Mouse (Mus musculus): Measurements from ENCODE around the gene Sars2. TPM values are rescaled to one million over a fixed set of nuclear protein-coding genes. Genes with fewer than 3 reads are reported as not detected.

Gene Sars2
- polyA plus RNA-seq, 1 experiment from 2014 or later, result 20.4 TPM

- WGBS, result 54% methylated on average over 10 of the region's 10 CpGs
- H3K36me3 ChIP-seq, result peaks cover 34% of the 10 kb centered on the region
- peaks cover 12% of the 10 kb centered on the region for H3K4me1 ChIP-seq
- ATAC-seq (ENCODE audit: extremely low read depth, insufficient number of reproducible peaks, low FRiP score, low TSS enrichment), result no peak
- no peak overlapping the region for H3K9ac ChIP-seq
- no peak overlapping the region for H3K27ac ChIP-seq (replicated peaks)
- peaks cover 5% of the 10 kb centered on the region; the same call in 1 of the 2 replicates for H3K27me3 ChIP-seq (replicated peaks)
- peaks cover 13% of the 10 kb centered on the region for H3K9me3 ChIP-seq
- no peak overlapping the region for H3K4me2 ChIP-seq
- no peak overlapping the region for H3K4me3 ChIP-seq
Measured at GRCm38 (mm10) chr7:28727649-28728340, 14.0 kb upstream of the Sars2 start.

GRCm38 (mm10) chr7:28732341-28733142 is 9.2 kb upstream of the Sars2 start:
- Histone ChIP-seq H3K36me3 (peaks cover 44% of the 10 kb centered on the region), H3K9me3 (peaks cover 13% of the 10 kb centered on the region), H3K4me3 (peak overlapping the region; percentile 56), H3K9ac (peak overlapping the region; percentile 67), H3K4me2 (peak overlapping the region; percentile 83), H3K27ac (replicated peaks) (no peak overlapping the region), H3K4me1 (peaks cover 14% of the 10 kb centered on the region), H3K27me3 (replicated peaks) (peaks cover 5% of the 10 kb centered on the region; the same call in 1 of the 2 replicates)
- peak; percentile 90 for ATAC-seq (ENCODE audit: extremely low read depth, insufficient number of reproducible peaks, low FRiP score, low TSS enrichment)
- 2% methylated on average over 58 of the region's 58 CpGs for WGBS

- peak overlapping the region; percentile 56 for H3K4me3 ChIP-seq
- WGBS, result 19% methylated on average over 11 of the region's 11 CpGs
- H3K27me3 ChIP-seq (replicated peaks), result peaks cover 5% of the 10 kb centered on the region; the same call in 1 of the 2 replicates
- H3K9me3 ChIP-seq, result peaks cover 13% of the 10 kb centered on the region
- H3K36me3 ChIP-seq, result peaks cover 51% of the 10 kb centered on the region
- peak overlapping the region; percentile 67 for H3K9ac ChIP-seq
- H3K4me2 ChIP-seq, result peak overlapping the region; percentile 83
- H3K4me1 ChIP-seq, result peaks cover 14% of the 10 kb centered on the region
- no peak for ATAC-seq (ENCODE audit: extremely low read depth, insufficient number of reproducible peaks, low FRiP score, low TSS enrichment)
- H3K27ac ChIP-seq (replicated peaks), result no peak overlapping the region
Measured at GRCm38 (mm10) chr7:28733211-28733610, 8.6 kb upstream of the Sars2 start.

- Histone ChIP-seq H3K4me1 (peaks cover 17% of the 10 kb centered on the region), H3K9ac (no peak overlapping the region), H3K9me3 (peaks cover 12% of the 10 kb centered on the region), H3K36me3 (peaks cover 67% of the 10 kb centered on the region), H3K4me3 (no peak overlapping the region), H3K4me2 (no peak overlapping the region), H3K27ac (replicated peaks) (no peak overlapping the region), H3K27me3 (replicated peaks) (peaks cover 5% of the 10 kb centered on the region; the same call in 1 of the 2 replicates)
- ATAC-seq (ENCODE audit: extremely low read depth, insufficient number of reproducible peaks, low FRiP score, low TSS enrichment), result no peak
- 79% methylated on average over 6 of the region's 6 CpGs for WGBS
Measured at GRCm38 (mm10) chr7:28735701-28736100, 6.1 kb upstream of the Sars2 start.

GRCm38 (mm10) chr7:28739829-28740228 is 2.0 kb upstream of the Sars2 start:
- 89% methylated on average over 21 of the region's 21 CpGs for WGBS
- Histone ChIP-seq H3K9ac (no peak overlapping the region; the same call in 1 of the 2 replicates), H3K4me1 (peaks cover 16% of the 10 kb centered on the region), H3K9me3 (no peaks in the 10 kb centered on the region), H3K27me3 (replicated peaks) (no peaks in the 10 kb centered on the region), H3K4me3 (no peak overlapping the region), H3K4me2 (no peak overlapping the region), H3K36me3 (peaks cover 62% of the 10 kb centered on the region), H3K27ac (replicated peaks) (no peak overlapping the region)
- no peak for ATAC-seq (ENCODE audit: extremely low read depth, insufficient number of reproducible peaks, low FRiP score, low TSS enrichment)

GRCm38 (mm10) chr7:28740949-28741348 is 843 bp upstream of the Sars2 start:
- Histone ChIP-seq H3K27me3 (replicated peaks) (no peaks in the 10 kb centered on the region), H3K27ac (replicated peaks) (peak overlapping the region; percentile 72), H3K9me3 (no peaks in the 10 kb centered on the region), H3K9ac (peak overlapping the region; percentile 93), H3K4me1 (peaks cover 16% of the 10 kb centered on the region), H3K4me2 (peak overlapping the region; percentile 87), H3K36me3 (peaks cover 65% of the 10 kb centered on the region), H3K4me3 (peak overlapping the region; percentile 70)
- no peak for ATAC-seq (ENCODE audit: extremely low read depth, insufficient number of reproducible peaks, low FRiP score, low TSS enrichment)
- 34% methylated on average over 9 of the region's 9 CpGs for WGBS

- Histone ChIP-seq H3K27me3 (replicated peaks) (no peaks in the 10 kb centered on the region), H3K4me2 (peak overlapping the region; percentile 87)
- ATAC-seq (ENCODE audit: extremely low read depth, insufficient number of reproducible peaks, low FRiP score, low TSS enrichment), result no peak
Measured at GRCm38 (mm10) chr7:28741368-28741708, 454 bp upstream of the Sars2 start.

GRCm38 (mm10) chr7:28749935-28750334 is 8.1 kb downstream of the Sars2 start:
- 90% methylated on average over 7 of the region's 7 CpGs for WGBS
- H3K27me3 ChIP-seq (replicated peaks), result peaks cover under 1% of the 10 kb centered on the region; the same call in 1 of the 2 replicates
- H3K4me1 ChIP-seq, result no peaks in the 10 kb centered on the region
- ATAC-seq (ENCODE audit: extremely low read depth, insufficient number of reproducible peaks, low FRiP score, low TSS enrichment), result no peak
- no peak overlapping the region for H3K9ac ChIP-seq
- H3K27ac ChIP-seq (replicated peaks), result no peak overlapping the region
- peaks cover 62% of the 10 kb centered on the region for H3K36me3 ChIP-seq
- H3K9me3 ChIP-seq, result no peaks in the 10 kb centered on the region
- H3K4me3 ChIP-seq, result no peak overlapping the region
- no peak overlapping the region for H3K4me2 ChIP-seq

More at GRCm38 (mm10) chr7:28741368-28741708, 454 bp upstream of the Sars2 start:
- Histone ChIP-seq H3K4me3 (peak overlapping the region; percentile 70), H3K9ac (peak overlapping the region; percentile 93), H3K27ac (replicated peaks) (peak overlapping the region; percentile 72), H3K4me1 (peaks cover 16% of the 10 kb centered on the region), H3K36me3 (peaks cover 65% of the 10 kb centered on the region), H3K9me3 (no peaks in the 10 kb centered on the region)
- WGBS, result 1% methylated on average over 13 of the region's 13 CpGs

- Histone ChIP-seq H3K36me3 (peaks cover 50% of the 10 kb centered on the region), H3K4me1 (peaks cover 4% of the 10 kb centered on the region; the same call in 1 of the 2 replicates), H3K27me3 (replicated peaks) (peaks cover 30% of the 10 kb centered on the region), H3K4me3 (no peak within 1 kb of the TSS), H3K9me3 (no peaks in the 10 kb centered on the region), H3K9ac (no peak within 1 kb of the TSS), H3K4me2 (peak within 1 kb of the TSS; percentile 4; the same call in 1 of the 2 replicates), H3K27ac (replicated peaks) (no peak within 1 kb of the TSS)
- ATAC-seq (ENCODE audit: extremely low read depth, insufficient number of reproducible peaks, low FRiP score, low TSS enrichment), result no peak
- WGBS, result 2% methylated on average over 17 of the region's 17 CpGs
Measured at GRCm38 (mm10) chr7:28756079-28756478, 14.3 kb downstream of the Sars2 start, which contains the start of gene Ccer2. Gene Ccer2, plus strand, starts transcription at chr7:28756174.

GRCm38 (mm10) chr7:28758623-28759022 is 16.8 kb downstream of the Sars2 start:
- ATAC-seq (ENCODE audit: extremely low read depth, insufficient number of reproducible peaks, low FRiP score, low TSS enrichment), result no peak
- no peak overlapping the region for H3K4me2 ChIP-seq
- no peak overlapping the region for H3K27ac ChIP-seq (replicated peaks)
- H3K9me3 ChIP-seq, result no peaks in the 10 kb centered on the region
- peaks cover 4% of the 10 kb centered on the region; the same call in 1 of the 2 replicates for H3K4me1 ChIP-seq
- H3K27me3 ChIP-seq (replicated peaks), result peaks cover 30% of the 10 kb centered on the region
- no peak overlapping the region for H3K9ac ChIP-seq
- H3K36me3 ChIP-seq, result peaks cover 47% of the 10 kb centered on the region
- WGBS, result 77% methylated on average over 13 of the region's 13 CpGs
- no peak overlapping the region for H3K4me3 ChIP-seq

- peaks cover 7% of the 10 kb centered on the region for H3K4me1 ChIP-seq
- no peak overlapping the region for H3K4me3 ChIP-seq
- peaks cover 43% of the 10 kb centered on the region for H3K36me3 ChIP-seq
- peaks cover 10% of the 10 kb centered on the region for H3K27me3 ChIP-seq (replicated peaks)
- H3K9me3 ChIP-seq, result no peaks in the 10 kb centered on the region
- no peak for ATAC-seq (ENCODE audit: extremely low read depth, insufficient number of reproducible peaks, low FRiP score, low TSS enrichment)
- H3K4me2 ChIP-seq, result no peak overlapping the region
- WGBS, result 77% methylated on average over 9 of the region's 9 CpGs
- H3K27ac ChIP-seq (replicated peaks), result no peak overlapping the region
- no peak overlapping the region for H3K9ac ChIP-seq
Measured at GRCm38 (mm10) chr7:28761907-28762306, 20.1 kb downstream of the Sars2 start.
